In the genomic region with DNA sequence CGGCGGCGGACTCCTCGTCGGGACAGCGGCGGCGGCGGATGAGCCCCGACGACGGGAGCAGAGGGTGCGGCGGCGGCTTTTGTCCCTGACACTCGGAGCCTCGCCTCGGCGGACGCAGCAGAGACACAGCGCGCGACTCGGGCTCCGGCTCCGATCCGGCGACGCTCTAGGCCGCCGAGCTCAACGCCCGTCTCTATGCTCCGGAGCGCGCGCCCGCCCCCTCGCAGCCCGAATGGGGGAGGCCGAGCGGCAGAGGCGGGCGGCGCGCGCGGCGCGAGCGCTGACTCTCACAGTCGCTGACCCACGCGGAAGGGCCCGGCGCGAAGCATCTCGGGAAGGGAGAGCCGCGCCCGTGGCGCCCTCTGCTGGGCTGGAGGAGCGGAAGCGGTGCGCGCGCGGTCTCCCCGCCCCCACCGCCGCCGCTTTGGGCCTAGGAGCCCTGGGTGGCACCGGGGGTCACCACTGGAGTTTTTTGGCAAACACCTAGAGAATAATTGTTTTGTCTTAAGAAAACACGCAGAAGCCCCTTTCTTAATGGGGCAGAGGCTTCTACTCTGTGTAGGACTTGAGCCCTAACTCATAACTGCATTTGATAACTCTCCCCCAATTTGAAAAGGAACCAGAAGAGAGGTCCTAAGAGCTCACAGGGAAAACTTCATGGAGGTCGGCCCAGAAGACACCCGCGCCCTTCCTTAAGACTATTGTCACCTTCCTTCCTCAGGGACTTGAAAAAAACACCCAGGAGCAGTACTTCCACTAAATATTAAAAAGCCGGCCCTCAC, we compare ENCODE assay signal across 7 mouse cellular contexts. TPM values are rescaled to one million over a fixed set of nuclear protein-coding genes. Genes with fewer than 3 reads are reported as not detected.
DNase-seq lines count a peak whose midpoint lies in the region; ATAC-seq and TF ChIP-seq lines count a peak whose summit lies in the region.

A gene (minus strand): TSS at position 351 of the 782 bp plus-strand sequence.

- H3K4me3 ChIP-seq in intestine, postnatal 0 days (ENCODE audit: low read depth, low read length): peak within 1 kb of the TSS; percentile 94
- peak within 1 kb of the TSS; percentile 100 for H3K4me3 ChIP-seq in midbrain, embryonic 12.5 days
- H3K4me3 ChIP-seq in small intestine, adult 2 months (ENCODE audit: low read depth, low read length): peak within 1 kb of the TSS; percentile 92

- H3K27me3 ChIP-seq in intestine, postnatal 0 days (replicated peaks; ENCODE audit: control insufficient read depth, insufficient read depth, low read length): no peaks in the 10 kb centered on the region
- no peaks in the 10 kb centered on the region for H3K27me3 ChIP-seq in midbrain, embryonic 12.5 days
- no peaks in the 10 kb centered on the region; the same call in 1 of the 2 replicates for H3K27me3 ChIP-seq in small intestine, adult 2 months (ENCODE audit: control insufficient read depth, insufficient read depth, low read length)

- peak; percentile 98 for TF ChIP-seq CTCF in intestine, postnatal 0 days (IDR thresholded peaks at IDR 0.05; ENCODE audit: low read depth)
- peak; percentile 76 for TF ChIP-seq CTCF in small intestine, adult 2 months (IDR thresholded peaks at IDR 0.05; ENCODE audit: extremely low read depth, insufficient read length, insufficient replicate concordance, low read depth, low read length)

- peak within 1 kb of the TSS; percentile 91 for H3K4me2 ChIP-seq in intestine, postnatal 0 days (replicated peaks; ENCODE audit: low read depth)
- peak within 1 kb of the TSS; percentile 80 for H3K4me2 ChIP-seq in midbrain, embryonic 12.5 days (replicated peaks)

- peak within 1 kb of the TSS; percentile 99 for H3K9ac ChIP-seq in intestine, postnatal 0 days (ENCODE audit: low read depth, low read length)
- peak within 1 kb of the TSS; percentile 100 for H3K9ac ChIP-seq in midbrain, embryonic 12.5 days (replicated peaks)

- intact Hi-C loops in left cerebral cortex, postnatal 4 days (cut with DNase I): no loop called here

- TF ChIP-seq POLR2A in small intestine, adult 2 months (IDR thresholded peaks at IDR 0.05; ENCODE audit: low read depth, low read length): peak; percentile 75

- H3K4me1 ChIP-seq in intestine, postnatal 0 days (replicated peaks; ENCODE audit: control insufficient read depth, insufficient read depth, low read length): 0 out of 2 replicates have a peak, but pooled peaks cover 4% of the 10 kb centered on the region
- H3K4me1 ChIP-seq in midbrain, embryonic 12.5 days: peaks cover 19% of the 10 kb centered on the region
- peaks cover 6% of the 10 kb centered on the region; the same call in 1 of the 2 replicates for H3K4me1 ChIP-seq in small intestine, adult 2 months (ENCODE audit: control insufficient read depth, insufficient read depth, insufficient read length, low read length)

- H3K36me3 ChIP-seq in intestine, postnatal 0 days (ENCODE audit: control insufficient read depth, insufficient read depth): no peaks in the 10 kb centered on the region
- H3K36me3 ChIP-seq in midbrain, embryonic 12.5 days: peaks cover 27% of the 10 kb centered on the region
- peaks cover 9% of the 10 kb centered on the region for H3K36me3 ChIP-seq in small intestine, adult 2 months (ENCODE audit: control insufficient read depth, insufficient read depth, low read length)

- no peaks in the 10 kb centered on the region for H3K9me3 ChIP-seq in intestine, postnatal 0 days (ENCODE audit: control insufficient read depth)
- no peaks in the 10 kb centered on the region for H3K9me3 ChIP-seq in midbrain, embryonic 12.5 days

- peak; percentile 93 for DNase-seq in adrenal gland, adult 8-10 months
- peak; percentile 98 for DNase-seq in embryo, embryonic 9.5 days (ENCODE audit: extremely low spot score)
- DNase-seq in gonadal fat pad, adult 2 months (ENCODE audit: low read depth): no peak
- peak; percentile 99 for DNase-seq in left cerebral cortex, postnatal 4 days

- WGBS in intestine, postnatal 0 days: 1% methylated on average over 70 of the region's 78 CpGs
- 2% methylated on average over 64 of the region's 78 CpGs for WGBS in midbrain, embryonic 12.5 days
- WGBS in small intestine, adult 2 months: 1% methylated on average over 78 of the region's 78 CpGs

- ATAC-seq in intestine, postnatal 0 days: peak; percentile 91
- ATAC-seq in midbrain, embryonic 12.5 days (ENCODE audit: low FRiP score, low read depth): peak; percentile 96

- peak within 1 kb of the TSS; percentile 98 for H3K27ac ChIP-seq in intestine, postnatal 0 days (ENCODE audit: low read depth, low read length)
- H3K27ac ChIP-seq in midbrain, embryonic 12.5 days (replicated peaks): peak within 1 kb of the TSS; percentile 95
- H3K27ac ChIP-seq in small intestine, adult 2 months (ENCODE audit: insufficient read depth, low read depth, low read length): peak within 1 kb of the TSS; percentile 86

RNA-seq across cellular contexts. Expression of the gene that starts here (rescaled TPM):
- 10 to 100 TPM; 48.1 to 62.4 (median 55.0) TPM for total RNA-seq in adrenal gland, adult 8-10 months (2022)
- 19.2 and 21.2 TPM in 2 replicates for polyA plus RNA-seq in gonadal fat pad, adult 2 months (2012; rRNA removed)
- 38.3 and 44.9 TPM in 2 replicates for polyA plus RNA-seq in intestine, postnatal 0 days (2015; fragmentation: Nextera tagmentation; extraction: Ambion mirVana)
- 10 to 100 TPM; 69.2 to 70.6 TPM for total RNA-seq in left cerebral cortex, postnatal 4 days (2021)
- 150 and 151 TPM in 2 replicates for polyA plus RNA-seq in midbrain, embryonic 12.5 days (2016; fragmentation: Nextera tagmentation; extraction: Ambion mirVana)
- 7.0 and 14.5 TPM in 2 replicates for polyA plus RNA-seq in small intestine, adult 2 months (2012; rRNA removed)
